Mouse (Mus musculus) CD4-positive, CD25-positive, alpha-beta regulatory T cell, adult 4 months (primary cell): ENCODE data around the gene Eef1akmt2. TPM values are rescaled to one million over a fixed set of nuclear protein-coding genes. Genes with fewer than 3 reads are reported as not detected.

Experiments
- ATAC-seq: one replicate; pipeline ENCODE4 v1.8.0; 2017
- polyA plus RNA-seq, 2 experiments: library from polyadenylated mRNA; unstranded; fragments of 100-300 nt; shearing (Covaris generic); gene quantifications; one replicate each; pipeline ENCODE4 v1.2.1; 2017

Eef1akmt2 gene
- polyA plus RNA-seq, result 10 to 100 TPM; 55.3 to 58.5 TPM

DNA sequence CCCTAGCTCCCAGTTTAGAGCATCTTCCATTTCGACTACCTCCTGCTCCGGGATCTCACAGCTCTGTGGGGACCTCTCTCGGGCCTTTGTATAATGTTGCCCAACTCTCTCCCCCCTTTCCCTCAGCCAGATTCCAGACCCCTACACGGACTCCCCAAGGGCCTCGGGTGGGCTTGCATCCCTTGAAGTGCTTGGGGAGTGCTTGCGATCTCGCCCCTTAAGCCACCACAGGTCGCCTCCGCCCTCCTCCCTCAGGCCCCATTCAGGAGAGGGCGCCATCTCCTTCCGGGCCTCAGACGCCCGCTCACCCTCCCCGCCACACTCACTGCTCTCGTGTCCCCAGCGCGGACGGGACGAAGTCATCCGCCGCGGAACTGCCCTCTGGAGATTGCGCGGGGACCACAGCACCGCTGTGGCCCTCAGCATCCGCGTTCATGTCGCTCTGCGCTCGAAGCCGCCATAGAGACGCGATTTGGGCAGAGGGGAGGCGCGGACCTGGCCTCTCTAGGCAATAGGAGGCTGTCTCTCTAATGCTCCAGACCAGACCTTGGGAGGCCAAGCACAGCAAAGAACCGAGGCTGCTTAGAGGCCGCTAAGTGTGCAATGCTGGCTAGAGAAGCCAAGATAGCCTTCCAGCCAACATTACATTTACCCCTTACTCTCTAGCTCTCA is at the start of gene Eef1akmt2:
Gene Eef1akmt2, minus strand, starts transcription at position 501 of the 672 bp plus-strand sequence.
- peak; percentile 89 for ATAC-seq

- ATAC-seq, result no peak
Measured at GRCm38 (mm10) chr7:132900826-132901531, 48.5 kb upstream of the Eef1akmt2 start.

DNA sequence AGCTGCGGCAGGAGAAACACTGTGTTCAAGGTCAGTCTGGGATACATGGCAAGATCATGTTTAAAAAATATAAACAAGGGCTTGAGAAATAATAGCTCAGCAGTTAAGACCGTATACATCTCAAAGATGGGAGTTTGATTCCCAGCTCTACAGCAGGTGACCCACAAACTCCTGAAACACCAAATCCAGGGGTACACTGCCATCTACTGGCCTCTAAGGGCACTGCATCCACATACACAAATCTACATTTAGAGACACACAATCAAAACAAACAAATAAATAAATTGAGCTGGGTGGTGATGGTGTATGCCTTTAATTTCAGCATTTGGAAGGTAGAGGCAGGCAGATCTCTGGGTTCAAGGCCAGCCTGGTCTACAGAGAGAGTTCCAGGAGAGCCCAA is 45.8 kb upstream of the Eef1akmt2 start:
- peak; percentile 54 for ATAC-seq

DNA sequence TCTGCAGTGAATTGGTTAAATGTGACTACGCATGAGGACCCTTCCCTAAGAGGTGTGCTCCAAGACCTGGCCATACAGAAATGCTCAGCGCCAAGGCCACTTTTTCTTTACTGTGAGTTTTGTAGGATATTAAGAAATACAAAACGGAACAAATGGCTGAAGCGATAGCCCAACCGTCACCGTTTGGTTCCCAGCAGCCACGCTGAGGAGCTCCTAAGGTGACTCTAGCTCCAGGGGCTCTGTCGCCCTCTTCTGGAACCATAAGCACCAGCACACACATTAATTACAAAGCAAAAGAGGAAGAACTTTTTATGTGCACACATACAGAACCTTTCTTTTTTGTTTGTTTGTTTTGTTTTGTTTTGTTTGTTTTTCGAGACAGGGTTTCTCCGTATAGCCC is 44.8 kb upstream of the Eef1akmt2 start:
- ATAC-seq, result no peak

DNA sequence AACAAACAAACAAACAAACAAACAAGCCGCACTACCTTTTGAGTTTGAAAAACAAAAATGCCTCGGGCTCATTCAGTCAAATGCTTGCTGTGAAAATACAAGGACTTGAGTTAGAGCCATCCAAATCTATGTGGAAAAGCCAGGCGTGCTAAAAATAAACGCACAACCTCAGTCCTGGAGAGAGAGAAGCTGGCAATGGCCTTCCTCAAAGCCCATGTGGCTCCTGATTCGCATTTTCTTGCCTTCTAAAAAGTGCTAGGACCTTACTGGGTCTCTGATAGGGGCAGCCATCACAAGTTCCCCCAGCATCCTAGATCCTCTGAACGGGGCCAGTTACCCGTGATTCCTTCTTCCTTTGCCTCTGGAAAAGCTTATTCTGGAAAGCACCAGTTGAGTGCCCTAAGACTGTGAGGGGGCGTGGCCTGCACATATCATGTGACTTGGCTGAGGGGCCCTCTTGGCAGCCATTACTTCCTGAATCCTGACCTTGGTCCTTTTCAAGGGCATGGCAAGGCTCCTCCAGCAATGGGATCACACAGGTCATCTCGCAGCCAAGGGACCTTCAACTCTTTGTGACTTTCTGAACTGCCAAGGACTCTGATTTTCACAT is 43.8 kb upstream of the Eef1akmt2 start:
- no peak for ATAC-seq

DNA sequence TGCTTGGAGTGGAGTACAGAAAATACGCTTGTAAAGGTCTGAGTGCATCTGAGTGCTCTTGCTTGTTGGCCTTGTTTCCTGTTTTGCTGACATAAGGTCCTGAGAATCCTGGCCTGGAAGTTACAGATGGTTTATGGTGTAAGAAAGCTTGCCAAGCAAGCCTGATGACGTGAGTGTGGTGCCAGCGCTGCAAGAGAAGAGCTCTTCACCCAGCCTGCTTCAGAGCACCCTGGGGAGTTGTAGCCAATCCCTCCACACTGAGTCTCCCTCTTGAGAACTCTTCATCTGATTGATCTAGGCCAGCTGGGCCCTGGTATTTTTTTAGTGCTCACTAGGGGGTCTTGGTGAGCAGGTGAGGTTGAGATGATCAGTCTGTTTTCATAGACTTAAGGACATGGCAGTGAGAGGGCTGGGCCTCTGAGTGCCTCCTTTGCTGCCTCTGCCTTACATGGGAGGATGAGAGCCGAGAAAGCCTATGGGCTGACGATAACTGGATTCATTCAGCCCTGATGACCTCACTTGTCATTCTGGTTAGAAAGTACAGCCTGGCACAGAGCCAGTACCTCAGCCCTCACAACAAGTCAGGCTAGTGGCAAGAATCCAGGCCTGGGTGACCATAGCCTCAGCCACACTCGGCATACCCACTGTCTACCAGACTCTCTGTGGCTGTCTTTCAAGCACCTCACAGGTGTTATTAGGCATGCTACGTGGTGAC is 42.5 kb upstream of the Eef1akmt2 start:
- ATAC-seq, result no peak

DNA sequence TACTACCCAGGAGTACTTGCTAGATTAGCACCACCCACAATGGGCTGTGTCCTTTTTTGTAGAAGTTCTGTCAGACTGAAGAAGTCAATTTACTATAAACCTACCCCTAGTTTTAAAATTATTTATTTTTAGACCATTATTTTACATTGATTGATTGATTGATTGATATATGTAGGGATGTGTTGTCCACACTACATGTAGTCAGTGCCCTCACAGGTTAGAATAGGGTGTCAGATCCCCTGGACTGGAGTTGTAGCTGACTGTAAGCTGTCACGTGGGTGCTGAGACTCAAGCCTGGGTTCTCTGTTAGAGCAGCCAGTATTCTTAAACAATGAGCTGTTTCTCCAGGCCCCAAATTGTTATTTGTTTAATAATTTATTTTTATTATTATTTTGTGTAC is 40.9 kb upstream of the Eef1akmt2 start:
- ATAC-seq, result no peak

DNA sequence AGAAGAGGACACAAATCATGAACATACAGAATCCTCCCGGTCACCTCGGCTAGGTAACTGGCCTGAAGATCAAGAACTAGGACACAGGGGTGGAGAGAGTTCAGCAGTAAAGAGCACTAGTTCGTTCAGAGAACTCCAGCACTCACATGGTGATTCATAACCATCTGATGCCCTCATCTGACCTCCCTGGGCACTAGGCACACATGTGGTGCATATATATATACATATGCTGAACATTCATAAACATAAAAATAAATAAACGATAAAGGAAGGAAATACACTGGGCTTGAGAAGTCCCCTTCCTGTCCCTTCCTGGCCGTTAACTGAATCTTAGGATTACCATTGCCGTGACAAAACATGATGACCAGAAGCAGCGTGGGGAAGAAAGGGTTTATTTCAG is 40.3 kb upstream of the Eef1akmt2 start:
- no peak for ATAC-seq

- no peak for ATAC-seq
Measured at GRCm38 (mm10) chr7:132892311-132892661, 39.8 kb upstream of the Eef1akmt2 start.

GRCm38 (mm10) chr7:132891561-132892310 is 39.3 kb upstream of the Eef1akmt2 start:
- ATAC-seq, result no peak

- ATAC-seq, result no peak
Measured at GRCm38 (mm10) chr7:132890201-132890600, 37.7 kb upstream of the Eef1akmt2 start.

DNA sequence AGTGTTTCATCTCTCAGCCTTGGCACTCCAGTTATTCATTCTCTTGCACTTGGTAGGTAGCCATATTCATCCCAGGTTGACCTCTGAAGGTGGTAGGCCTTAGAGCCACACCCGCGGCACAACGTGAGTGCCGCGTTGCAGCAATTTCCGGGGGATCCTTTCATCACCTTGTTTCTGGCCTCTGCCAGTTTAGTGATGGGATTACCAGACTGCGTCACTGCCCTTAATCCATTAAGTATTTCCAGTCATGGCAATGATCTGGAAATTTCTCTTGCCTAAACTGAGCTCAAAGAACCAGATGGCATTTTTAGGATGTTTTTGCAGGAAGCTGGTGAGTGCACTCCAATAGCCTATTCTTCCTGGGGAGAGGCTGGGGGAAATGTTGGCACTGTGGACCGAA is 37.2 kb upstream of the Eef1akmt2 start:
- no peak for ATAC-seq

DNA sequence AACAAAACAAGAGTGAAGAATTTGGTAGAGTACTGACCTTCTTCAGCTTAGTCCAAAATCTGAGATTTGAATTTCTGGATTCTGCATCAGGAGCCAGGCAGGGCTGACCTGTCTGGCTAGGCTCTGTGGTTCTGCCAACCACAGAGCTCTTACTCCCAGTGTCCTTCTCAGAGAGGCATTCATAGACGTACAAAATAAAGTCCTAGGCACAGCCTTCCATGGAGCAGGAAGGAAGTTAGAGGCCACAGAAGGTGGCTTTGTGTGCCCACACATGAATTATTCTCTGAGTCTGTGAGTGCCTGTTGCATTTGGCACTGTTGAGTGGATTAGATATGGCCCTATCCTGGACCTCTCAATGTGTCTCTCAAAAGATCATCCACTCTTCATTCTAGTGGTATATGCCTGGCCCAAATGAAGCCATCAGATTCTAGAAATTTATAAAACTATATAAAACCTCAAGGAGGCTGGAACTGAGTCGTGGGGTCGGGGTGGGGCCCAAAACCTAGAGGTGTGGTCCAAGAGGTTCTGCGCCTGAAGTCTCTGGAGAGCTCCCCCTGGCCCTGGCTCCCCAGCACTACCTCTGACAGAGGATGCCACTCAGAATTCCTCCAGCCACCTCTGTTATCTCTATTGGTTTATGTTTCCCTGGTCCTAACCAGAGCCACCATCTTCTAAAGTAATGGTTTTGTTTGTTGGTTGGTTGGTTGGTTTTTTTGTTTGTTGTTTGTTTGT is 36.2 kb upstream of the Eef1akmt2 start:
- ATAC-seq, result no peak

- ATAC-seq, result no peak
Measured at GRCm38 (mm10) chr7:132888052-132888451, 35.6 kb upstream of the Eef1akmt2 start.

GRCm38 (mm10) chr7:132887019-132887804 is 34.7 kb upstream of the Eef1akmt2 start:
- ATAC-seq, result no peak

- ATAC-seq, result no peak
Measured at GRCm38 (mm10) chr7:132884031-132884430, 31.6 kb upstream of the Eef1akmt2 start.

GRCm38 (mm10) chr7:132882343-132882742 is 29.9 kb upstream of the Eef1akmt2 start:
- ATAC-seq, result peak; percentile 47

DNA sequence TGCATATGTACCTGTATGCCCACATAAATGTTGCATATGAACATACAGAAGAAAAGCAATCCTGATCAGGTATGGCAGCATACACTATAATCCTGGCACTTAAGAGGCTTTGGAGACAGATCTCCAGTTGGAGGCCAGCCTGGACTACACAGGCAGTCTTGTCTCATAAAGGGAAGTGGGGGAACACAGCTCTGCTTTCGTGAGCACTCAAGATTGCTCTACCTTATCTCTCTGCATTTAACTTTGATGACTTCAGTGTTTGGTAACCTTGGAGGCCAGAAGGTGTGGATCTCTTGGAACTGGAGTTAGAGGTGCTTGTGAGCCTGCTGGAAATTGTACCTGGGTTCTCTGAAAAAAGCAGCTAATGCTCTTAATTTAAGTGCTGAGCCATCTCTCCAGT is 27.8 kb upstream of the Eef1akmt2 start:
- ATAC-seq, result no peak

- no peak for ATAC-seq
Measured at GRCm38 (mm10) chr7:132875391-132876086, 23.1 kb upstream of the Eef1akmt2 start.

DNA sequence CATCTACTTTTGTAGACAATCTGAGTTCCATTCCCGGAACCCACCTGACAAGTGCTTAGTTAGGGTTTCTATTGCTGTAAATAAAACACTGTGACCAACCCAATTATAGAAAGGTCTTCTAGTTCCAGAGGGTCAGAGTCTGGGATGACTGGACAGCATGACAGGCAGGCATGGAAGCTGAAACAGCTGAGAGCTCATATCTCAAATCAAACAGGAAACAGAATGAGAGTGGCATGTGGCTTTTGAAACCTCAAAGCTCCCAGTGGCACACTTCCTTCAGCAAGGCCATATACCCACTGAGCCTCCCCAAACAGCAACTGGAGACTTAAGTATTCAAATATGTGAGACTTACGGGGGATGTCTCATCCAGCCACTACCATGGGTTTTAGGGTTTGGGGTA is 20.6 kb upstream of the Eef1akmt2 start:
- no peak for ATAC-seq
